Mouse (Mus musculus): Measurements from ENCODE around the gene Ralgps1. TPM values are rescaled to one million over a fixed set of nuclear protein-coding genes. Genes with fewer than 3 reads are reported as not detected.

The Ralgps1 gene
- total and polyA plus RNA-seq, 3 experiments, result 0.89 to 2.6 TPM; not detected in 1

DNA sequence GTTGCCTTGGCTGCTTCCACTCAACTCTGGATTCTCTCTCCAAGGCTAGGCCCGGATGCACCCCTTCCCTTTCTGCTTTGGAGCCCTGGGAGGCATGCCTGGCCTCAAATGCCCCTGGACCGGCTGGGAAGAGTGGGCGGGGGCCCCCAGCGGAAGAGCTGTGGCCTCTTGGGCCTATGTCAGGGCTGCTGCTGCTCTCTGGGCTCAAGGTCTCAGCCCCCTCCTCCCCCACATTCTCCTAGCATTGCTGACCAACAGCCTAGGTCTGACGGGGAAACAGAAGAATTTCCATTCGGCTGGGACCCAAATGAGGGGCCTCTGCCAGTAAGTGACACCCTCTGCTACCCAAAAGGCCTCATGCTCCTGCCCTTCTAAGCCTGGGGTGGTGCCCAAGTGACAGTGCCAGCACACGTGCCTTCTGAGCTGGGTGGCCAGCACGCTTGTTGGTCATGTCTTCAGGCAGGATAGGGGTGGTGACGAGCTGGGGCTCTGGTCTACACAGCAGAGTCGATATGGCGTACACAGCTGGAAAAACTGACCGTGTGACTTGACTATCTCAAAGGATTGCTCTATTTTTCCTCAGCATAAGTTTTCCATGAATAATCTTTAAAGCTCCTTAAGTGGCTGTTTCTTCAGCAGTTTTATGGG lies 210.8 kb downstream of the Ralgps1 start:
- H3K4me3 ChIP-seq (ENCODE audit: control insufficient read depth in 1 of 2, insufficient read depth in 1 of 2, low read depth in 2 of 2, low read length in 2 of 2), result no peak overlapping the region
- no peak overlapping the region for H3K27ac ChIP-seq (ENCODE audit: control insufficient read depth, low read depth, low read length)
- H3K79me2 ChIP-seq (ENCODE audit: control insufficient read depth, insufficient read depth, low read length, poor library complexity), result no peaks in the 10 kb centered on the region
- no peaks in the 10 kb centered on the region for H3K36me3 ChIP-seq (ENCODE audit: control insufficient read depth in 1 of 2, insufficient read depth in 2 of 2, low read length in 2 of 2)
- TF ChIP-seq ETS1 (IDR thresholded peaks at IDR 0.05; ENCODE audit: low read depth, low read length) (no peak), POLR2A (IDR thresholded peaks at IDR 0.05; ENCODE audit: control insufficient read depth in 1 of 2, insufficient read depth in 1 of 2, low read depth in 1 of 2, low read length in 2 of 2, poor library complexity in 1 of 2) (no peak), KAT2A (conservative IDR thresholded peaks at IDR 0.05; ENCODE audit: low read depth, low read length) (no peak), ZKSCAN1 (IDR thresholded peaks at IDR 0.05; ENCODE audit: low read depth, low read length) (no peak), GATA1 (IDR thresholded peaks at IDR 0.05; ENCODE audit: low read depth, low read length) (no peak), RAD21 (IDR thresholded peaks at IDR 0.05; ENCODE audit: low read depth, low read length) (no peak), TBP (IDR thresholded peaks at IDR 0.05; ENCODE audit: low read depth, low read length) (no peak), TCF12 (IDR thresholded peaks at IDR 0.05; ENCODE audit: low read depth, low read length) (no peak), MAX (IDR thresholded peaks at IDR 0.05; ENCODE audit: low read length) (no peak), MYC (IDR thresholded peaks at IDR 0.05; ENCODE audit: low read depth, low read length) (no peak)
- no peaks in the 10 kb centered on the region for H3K9me3 ChIP-seq (replicated peaks; ENCODE audit: insufficient read depth, low read length)
- H3K9ac ChIP-seq (ENCODE audit: control insufficient read depth, low read depth, low read length, poor library complexity, severe bottlenecking), result no peak overlapping the region
- H3K4me1 ChIP-seq (ENCODE audit: control insufficient read depth in 1 of 2, insufficient read depth in 2 of 2, low read length in 2 of 2), result no peaks in the 10 kb centered on the region
- no peaks in the 10 kb centered on the region for H3K27me3 ChIP-seq (ENCODE audit: control insufficient read depth in 1 of 2, insufficient read depth in 2 of 2, low read length in 2 of 2)
- no peak for DNase-seq (ENCODE audit: low read depth, low spot score)

DNA sequence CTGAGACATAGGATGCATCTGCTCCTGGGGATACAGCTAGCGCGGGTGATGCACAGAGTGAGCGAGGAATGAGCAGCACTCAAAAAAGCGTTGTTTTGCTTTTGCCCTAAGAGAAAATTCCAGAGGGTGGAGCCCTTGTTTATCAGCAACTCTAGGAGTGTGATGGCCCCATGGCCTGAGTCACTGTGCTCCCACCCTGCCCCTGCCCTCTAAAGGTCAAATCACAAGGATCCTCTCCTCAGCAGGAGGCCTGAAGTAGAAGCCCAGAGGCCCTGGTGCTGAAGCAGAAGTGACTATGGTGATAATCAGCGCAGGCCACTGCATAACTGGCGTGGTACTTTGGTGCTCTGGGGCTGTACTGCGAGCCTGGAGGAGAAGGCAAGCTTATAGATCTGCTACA lies 211.7 kb downstream of the Ralgps1 start:
- TF ChIP-seq ETS1 (IDR thresholded peaks at IDR 0.05; ENCODE audit: low read depth, low read length) (no peak), NELFE (IDR thresholded peaks at IDR 0.05; ENCODE audit: low read depth, low read length) (no peak), EP300 (IDR thresholded peaks at IDR 0.05; ENCODE audit: low read depth in 1 of 2, low read length in 2 of 2) (no peak)
- Histone ChIP-seq H3K27me3 (ENCODE audit: control insufficient read depth in 1 of 2, insufficient read depth in 2 of 2, low read length in 2 of 2) (no peaks in the 10 kb centered on the region), H3K9me3 (replicated peaks; ENCODE audit: insufficient read depth, low read length) (no peaks in the 10 kb centered on the region), H3K4me3 (ENCODE audit: control insufficient read depth in 1 of 2, insufficient read depth in 1 of 2, low read depth in 2 of 2, low read length in 2 of 2) (no peak overlapping the region), H3K4me1 (ENCODE audit: control insufficient read depth in 1 of 2, insufficient read depth in 2 of 2, low read length in 2 of 2) (no peaks in the 10 kb centered on the region), H3K79me2 (ENCODE audit: control insufficient read depth, insufficient read depth, low read length, poor library complexity) (no peaks in the 10 kb centered on the region), H3K9ac (ENCODE audit: control insufficient read depth, low read depth, low read length, poor library complexity, severe bottlenecking) (no peak overlapping the region), H3K36me3 (ENCODE audit: control insufficient read depth in 1 of 2, insufficient read depth in 2 of 2, low read length in 2 of 2) (no peaks in the 10 kb centered on the region), H3K27ac (ENCODE audit: control insufficient read depth, low read depth, low read length) (no peak overlapping the region)
- DNase-seq (ENCODE audit: low read depth, low spot score), result no peak

DNA sequence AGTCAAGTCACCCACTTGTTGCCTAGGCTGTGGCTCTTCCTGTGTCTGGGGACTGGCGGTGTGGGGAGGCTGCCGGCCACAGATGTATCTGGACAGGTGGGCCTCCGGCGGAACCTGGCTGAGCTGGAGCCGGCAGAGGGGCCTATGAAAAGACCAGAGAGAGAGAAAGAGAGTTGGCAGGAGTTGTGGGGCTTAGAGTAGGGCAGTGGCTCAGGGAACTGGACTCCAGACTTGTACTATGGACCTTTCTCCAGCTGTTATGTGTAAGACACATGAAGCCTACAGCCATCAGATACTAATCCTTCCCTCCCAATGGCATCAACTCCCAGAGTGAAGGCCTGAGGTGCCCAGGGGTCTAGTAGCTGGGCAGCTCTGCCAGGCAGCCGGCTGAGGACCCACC lies 212.4 kb downstream of the Ralgps1 start:
- Histone ChIP-seq H3K9me3 (replicated peaks; ENCODE audit: insufficient read depth, low read length) (no peaks in the 10 kb centered on the region), H3K27me3 (ENCODE audit: control insufficient read depth in 1 of 2, insufficient read depth in 2 of 2, low read length in 2 of 2) (no peaks in the 10 kb centered on the region), H3K4me1 (ENCODE audit: control insufficient read depth in 1 of 2, insufficient read depth in 2 of 2, low read length in 2 of 2) (no peaks in the 10 kb centered on the region), H3K27ac (ENCODE audit: control insufficient read depth, low read depth, low read length) (no peak overlapping the region), H3K4me3 (ENCODE audit: control insufficient read depth in 1 of 2, insufficient read depth in 1 of 2, low read depth in 2 of 2, low read length in 2 of 2) (no peak overlapping the region), H3K79me2 (ENCODE audit: control insufficient read depth, insufficient read depth, low read length, poor library complexity) (no peaks in the 10 kb centered on the region), H3K36me3 (ENCODE audit: control insufficient read depth in 1 of 2, insufficient read depth in 2 of 2, low read length in 2 of 2) (no peaks in the 10 kb centered on the region), H3K9ac (ENCODE audit: control insufficient read depth, low read depth, low read length, poor library complexity, severe bottlenecking) (no peak overlapping the region)
- no peak for TF ChIP-seq GABPA (IDR thresholded peaks at IDR 0.05; ENCODE audit: low read depth, low read length)
- TF ChIP-seq CTCF (IDR thresholded peaks at IDR 0.05 in 2 of 3, conservative IDR thresholded peaks at IDR 0.05 in 1 of 3; ENCODE audit: control insufficient read depth in 1 of 3, insufficient read depth in 1 of 3, low read depth in 2 of 3, low read length in 3 of 3, poor library complexity in 1 of 3, severe bottlenecking in 1 of 3), result no peak
- TF ChIP-seq ETS1 (IDR thresholded peaks at IDR 0.05; ENCODE audit: low read depth, low read length), result no peak
- TF ChIP-seq RCOR1 (IDR thresholded peaks at IDR 0.05; ENCODE audit: low read depth, low read length), result no peak
- no peak for TF ChIP-seq TCF12 (IDR thresholded peaks at IDR 0.05; ENCODE audit: low read depth, low read length)
- TF ChIP-seq SIN3A (IDR thresholded peaks at IDR 0.05; ENCODE audit: low read length), result no peak
- TF ChIP-seq BHLHE40 (IDR thresholded peaks at IDR 0.05; ENCODE audit: borderline replicate concordance, low read depth, low read length), result no peak
- TF ChIP-seq ZNF384 (IDR thresholded peaks at IDR 0.05; ENCODE audit: low read depth, low read length), result no peak
- no peak for TF ChIP-seq MYC (IDR thresholded peaks at IDR 0.05; ENCODE audit: low read depth, low read length)
- TF ChIP-seq KAT2A (conservative IDR thresholded peaks at IDR 0.05; ENCODE audit: low read depth, low read length), result no peak
- TF ChIP-seq TAL1 (IDR thresholded peaks at IDR 0.05; ENCODE audit: low read length), result no peak
- TF ChIP-seq UBTF (IDR thresholded peaks at IDR 0.05; ENCODE audit: borderline replicate concordance, insufficient read depth, low read depth, low read length), result no peak
- TF ChIP-seq CHD2 (IDR thresholded peaks at IDR 0.05; ENCODE audit: low read length), result no peak
- TF ChIP-seq E2F4 (IDR thresholded peaks at IDR 0.05; ENCODE audit: borderline replicate concordance, low read depth, low read length), result no peak
- no peak for TF ChIP-seq ZMIZ1 (IDR thresholded peaks at IDR 0.05; ENCODE audit: low read depth, low read length)
- no peak for TF ChIP-seq ZKSCAN1 (IDR thresholded peaks at IDR 0.05; ENCODE audit: low read depth, low read length)
- TF ChIP-seq POLR2A (IDR thresholded peaks at IDR 0.05; ENCODE audit: control insufficient read depth in 1 of 2, insufficient read depth in 1 of 2, low read depth in 1 of 2, low read length in 2 of 2, poor library complexity in 1 of 2), result no peak
- TF ChIP-seq MXI1 (IDR thresholded peaks at IDR 0.05; ENCODE audit: low read depth, low read length), result no peak
- TF ChIP-seq EP300 (IDR thresholded peaks at IDR 0.05; ENCODE audit: low read depth in 1 of 2, low read length in 2 of 2), result no peak
- TF ChIP-seq HCFC1 (IDR thresholded peaks at IDR 0.05; ENCODE audit: low read depth, low read length), result no peak
- DNase-seq (ENCODE audit: low read depth, low spot score), result no peak

All from MEL (cell line).